Mouse (Mus musculus) liver, embryonic 14.5 days (tissue): ENCODE data around the gene Tmem236.

Experiments
- CTCF ChIP-seq: IDR thresholded peaks from 2 replicates; pipeline ENCODE4 v1.5.1; 2016; ENCODE audit warnings: antibody characterized with exemption, low read depth, control low read depth
- EP300 ChIP-seq: IDR thresholded peaks from 2 replicates; pipeline ENCODE4 v1.6.1; 2016; ENCODE audit warnings: antibody characterized with exemption, low read depth

GRCm38 (mm10) chr2:14232897-14233296, 58.6 kb downstream of the Tmem236 start:
- TF ChIP-seq CTCF = no peak
- no peak for TF ChIP-seq EP300
